10 mouse cellular contexts compared by ENCODE assay signal in genomic region chr12:80549646-80550045, GRCm38 (mm10). TPM values are rescaled to one million over a fixed set of nuclear protein-coding genes. Genes with fewer than 3 reads are reported as not detected.
DNase-seq lines count a peak whose midpoint lies in the region; ATAC-seq and TF ChIP-seq lines count a peak whose summit lies in the region.
"Had no signal": no experiment of that assay in that cellular context is flagged by ENCODE, and none has a peak within 500 bp of the region (broad histone marks: within the 10 kb centered on the region; RNA-seq: fewer than 3 reads in every experiment).

No protein-coding gene starts in this region.

- H3K36me3 ChIP-seq in heart, embryonic 12.5 days, result no peaks in the 10 kb centered on the region
- no peaks in the 10 kb centered on the region for H3K36me3 ChIP-seq in stomach, postnatal 0 days (ENCODE audit: control insufficient read depth, insufficient read depth, low read length)
- no peaks in the 10 kb centered on the region for H3K36me3 ChIP-seq in kidney, embryonic 16.5 days (ENCODE audit: insufficient read depth, low read length)
- H3K36me3 ChIP-seq: embryonic facial prominence, embryonic 13.5 days had no signal

- no peak overlapping the region for H3K4me2 ChIP-seq in heart, embryonic 12.5 days
- no peak overlapping the region for H3K4me2 ChIP-seq in stomach, postnatal 0 days (replicated peaks; ENCODE audit: low read depth)
- no peak overlapping the region for H3K4me2 ChIP-seq in kidney, embryonic 16.5 days (replicated peaks; ENCODE audit: low read depth, low read length)
- H3K4me2 ChIP-seq: embryonic facial prominence, embryonic 13.5 days had no signal

- no peak overlapping the region for H3K9ac ChIP-seq in heart, embryonic 12.5 days
- H3K9ac ChIP-seq in stomach, postnatal 0 days (ENCODE audit: low read length), result no peak overlapping the region
- no peak overlapping the region for H3K9ac ChIP-seq in kidney, embryonic 16.5 days (replicated peaks; ENCODE audit: low read length)
- H3K9ac ChIP-seq: embryonic facial prominence, embryonic 13.5 days had no signal

- WGBS in heart, embryonic 12.5 days, result 73% methylated on average over 11 of the region's 11 CpGs
- WGBS in stomach, postnatal 0 days, result 76% methylated on average over 11 of the region's 11 CpGs
- WGBS in kidney, embryonic 16.5 days, result 66% methylated on average over 11 of the region's 11 CpGs

- no peak overlapping the region for H3K27ac ChIP-seq in heart, embryonic 12.5 days (ENCODE audit: poor library complexity, severe bottlenecking)
- H3K27ac ChIP-seq in stomach, postnatal 0 days (replicated peaks), result peak overlapping the region; percentile 35; the same call in 1 of the 2 replicates
- no peak overlapping the region for H3K27ac ChIP-seq in kidney, embryonic 16.5 days (ENCODE audit: low read length)
- H3K27ac ChIP-seq: embryonic facial prominence, embryonic 13.5 days had no signal

- TF ChIP-seq EP300 in stomach, postnatal 0 days (optimal IDR thresholded peaks at IDR 0.05), result no peak

- H3K4me3 ChIP-seq in heart, embryonic 12.5 days, result no peak overlapping the region
- no peak overlapping the region for H3K4me3 ChIP-seq in stomach, postnatal 0 days (ENCODE audit: low read depth, low read length)
- H3K4me3 ChIP-seq in kidney, embryonic 16.5 days (ENCODE audit: low read length), result no peak overlapping the region
- H3K4me3 ChIP-seq: embryonic facial prominence, embryonic 13.5 days had no signal

- DNase-seq in heart, adult 11 months, result peak; percentile 96
- DNase-seq in right cerebral cortex, postnatal 10 days (ENCODE audit: low spot score in 2 of 2), result peak; percentile 76 to 81
- DNase-seq in right cerebral cortex, adult 18-20 months, result no peak
- peak; percentile 55 to 67 for DNase-seq in layer of hippocampus, postnatal 10 days (ENCODE audit: low spot score in 2 of 2)
- DNase-seq in stomach, postnatal 0 days (ENCODE audit: low spot score), result no peak
- no peak for DNase-seq in thymus, adult 18-20 months

- TF ChIP-seq CTCF in stomach, postnatal 0 days (IDR thresholded peaks at IDR 0.05; ENCODE audit: low read depth), result no peak

- no peaks in the 10 kb centered on the region for H3K9me3 ChIP-seq in heart, embryonic 12.5 days (replicated peaks)
- H3K9me3 ChIP-seq in stomach, postnatal 0 days (ENCODE audit: control insufficient read depth, low read length), result no peaks in the 10 kb centered on the region
- H3K9me3 ChIP-seq in kidney, embryonic 16.5 days (ENCODE audit: low read length), result no peaks in the 10 kb centered on the region
- H3K9me3 ChIP-seq: embryonic facial prominence, embryonic 13.5 days had no signal

- H3K4me1 ChIP-seq in heart, embryonic 12.5 days (replicated peaks), result no peaks in the 10 kb centered on the region
- no peaks in the 10 kb centered on the region for H3K4me1 ChIP-seq in stomach, postnatal 0 days (replicated peaks; ENCODE audit: control insufficient read depth, insufficient read depth)
- no peaks in the 10 kb centered on the region for H3K4me1 ChIP-seq in kidney, embryonic 16.5 days (ENCODE audit: insufficient read depth, low read length)

- ATAC-seq in heart, embryonic 12.5 days (ENCODE audit: insufficient number of reproducible peaks, low FRiP score), result no peak
- no peak for ATAC-seq in stomach, postnatal 0 days (ENCODE audit: low FRiP score, low TSS enrichment)
- ATAC-seq in kidney, embryonic 16.5 days (ENCODE audit: low FRiP score, low TSS enrichment), result no peak

- peaks cover 11% of the 10 kb centered on the region; the same call in 1 of the 2 replicates for H3K27me3 ChIP-seq in heart, embryonic 12.5 days (replicated peaks)
- H3K27me3 ChIP-seq in stomach, postnatal 0 days (ENCODE audit: control insufficient read depth, insufficient read depth, low read length), result no peaks in the 10 kb centered on the region
- no peaks in the 10 kb centered on the region for H3K27me3 ChIP-seq in kidney, embryonic 16.5 days (ENCODE audit: insufficient read depth, low read length)
- H3K27me3 ChIP-seq: embryonic facial prominence, embryonic 13.5 days had no signal

RNA-seq across cellular contexts. Expression of gene Galnt16, which starts 31.6 kb away (rescaled TPM):
- 2.1 and 2.2 TPM in 2 replicates for polyA plus RNA-seq in heart, embryonic 12.5 days (2016; fragmentation: Nextera tagmentation; extraction: Ambion mirVana)
- 10 to 100 TPM; 84.0 to 91.5 TPM for total RNA-seq in layer of hippocampus, postnatal 10 days (2021)
- 6.1 and 6.3 TPM in 2 replicates for polyA plus RNA-seq in stomach, postnatal 0 days (2015; fragmentation: Nextera tagmentation; extraction: Ambion mirVana)
- 8.3 and 9.0 TPM in 2 replicates for polyA plus RNA-seq in kidney, embryonic 16.5 days (2015; fragmentation: Nextera tagmentation; extraction: Ambion mirVana)
- total RNA-seq: liver, adult 2 months had no signal

Comparison
In these comparisons a context has a peak if more than half of its experiments do, and no peak if none do; other contexts are left out.
1. DNase-seq: peak in heart, adult 11 months (single experiment), right cerebral cortex, postnatal 10 days (2 of 2) and layer of hippocampus, postnatal 10 days (2 of 2); none in right cerebral cortex, adult 18-20 months (single experiment), stomach, postnatal 0 days (single experiment) and thymus, adult 18-20 months (0 of 2).